Mouse (Mus musculus): ENCODE measurements around the gene Adipoq. TPM values are rescaled to one million over a fixed set of nuclear protein-coding genes. Genes with fewer than 3 reads are reported as not detected.

Gene Adipoq
- total RNA-seq, 1 experiment from 2014 or later = not detected

GRCm38 (mm10) chr16:23112861-23113435, 33.4 kb upstream of the Adipoq start:
- no peak for ATAC-seq (replicated peaks; ENCODE audit: insufficient number of reproducible peaks, low FRiP score, low TSS enrichment, poor library complexity, severe bottlenecking)

DNA sequence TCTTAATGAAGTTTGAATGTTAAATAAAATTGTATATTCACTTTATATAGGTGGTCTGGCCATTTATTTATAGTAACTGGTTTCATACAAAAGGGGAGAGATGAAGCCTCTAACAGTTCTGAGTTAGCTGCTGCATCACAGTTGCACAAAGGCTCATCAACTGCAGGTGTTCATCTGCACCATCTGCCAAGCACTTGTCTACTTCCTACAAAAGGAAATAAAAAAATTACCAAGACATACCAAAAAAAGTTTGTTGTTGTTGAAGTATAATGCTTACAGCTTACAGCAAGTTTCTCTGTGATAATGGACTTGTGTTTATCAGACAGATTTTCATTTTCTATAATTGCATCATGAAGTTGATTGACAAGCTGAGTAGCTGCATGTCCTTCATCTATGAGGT, 32.4 kb upstream of the Adipoq start:
- ATAC-seq (replicated peaks; ENCODE audit: insufficient number of reproducible peaks, low FRiP score, low TSS enrichment, poor library complexity, severe bottlenecking) = no peak

GRCm38 (mm10) chr16:23114339-23115171, 31.8 kb upstream of the Adipoq start:
- ATAC-seq (replicated peaks; ENCODE audit: insufficient number of reproducible peaks, low FRiP score, low TSS enrichment, poor library complexity, severe bottlenecking) = no peak

DNA sequence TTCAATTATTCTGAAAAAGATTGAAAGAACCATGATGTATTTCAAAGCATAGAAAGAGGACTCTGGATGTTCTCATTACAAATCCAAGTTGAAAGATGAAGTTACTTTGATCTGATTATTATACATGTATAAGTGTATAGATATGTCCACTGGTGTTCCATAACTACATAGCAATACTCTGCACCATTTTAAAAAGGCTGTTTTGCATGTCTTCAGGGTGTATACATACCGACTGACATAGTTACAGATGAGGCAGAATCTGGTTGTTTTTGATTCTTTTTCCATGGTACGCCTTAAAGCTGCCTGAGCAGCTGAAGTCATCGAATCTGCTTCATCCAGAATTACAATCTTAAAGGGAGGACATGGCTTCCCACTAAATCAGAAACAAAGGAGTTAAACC, 30.9 kb upstream of the Adipoq start:
- ATAC-seq (replicated peaks; ENCODE audit: insufficient number of reproducible peaks, low FRiP score, low TSS enrichment, poor library complexity, severe bottlenecking) = no peak

- no peak for ATAC-seq (replicated peaks; ENCODE audit: insufficient number of reproducible peaks, low FRiP score, low TSS enrichment, poor library complexity, severe bottlenecking)
These were observed 29.2 kb upstream of the Adipoq start for GRCm38 (mm10) chr16:23117173-23117572.

GRCm38 (mm10) chr16:23122446-23122845, 23.9 kb upstream of the Adipoq start:
- ATAC-seq (replicated peaks; ENCODE audit: insufficient number of reproducible peaks, low FRiP score, low TSS enrichment, poor library complexity, severe bottlenecking) = no peak

DNA sequence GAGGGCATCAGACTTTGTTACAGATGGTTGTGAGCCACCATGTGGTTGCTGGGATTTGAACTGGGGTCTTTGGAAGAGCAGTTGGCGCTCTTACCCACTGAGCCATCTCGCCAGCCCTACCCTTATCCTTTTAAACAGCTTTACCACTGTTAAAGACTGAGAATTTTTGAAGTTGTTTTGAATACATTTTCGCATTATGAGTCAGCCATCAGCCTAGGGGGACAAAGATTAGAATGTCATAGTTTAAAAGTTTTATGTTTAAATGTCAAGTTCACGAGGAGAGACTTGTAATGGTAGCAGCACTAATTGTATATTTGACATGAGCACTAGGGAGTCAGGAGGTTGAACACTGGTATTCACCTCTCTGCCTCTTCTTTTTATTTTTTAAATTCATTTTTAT, 23.2 kb upstream of the Adipoq start:
- ATAC-seq (replicated peaks; ENCODE audit: insufficient number of reproducible peaks, low FRiP score, low TSS enrichment, poor library complexity, severe bottlenecking) = no peak

GRCm38 (mm10) chr16:23124398-23124797, 21.9 kb upstream of the Adipoq start:
- no peak for ATAC-seq (replicated peaks; ENCODE audit: insufficient number of reproducible peaks, low FRiP score, low TSS enrichment, poor library complexity, severe bottlenecking)

DNA sequence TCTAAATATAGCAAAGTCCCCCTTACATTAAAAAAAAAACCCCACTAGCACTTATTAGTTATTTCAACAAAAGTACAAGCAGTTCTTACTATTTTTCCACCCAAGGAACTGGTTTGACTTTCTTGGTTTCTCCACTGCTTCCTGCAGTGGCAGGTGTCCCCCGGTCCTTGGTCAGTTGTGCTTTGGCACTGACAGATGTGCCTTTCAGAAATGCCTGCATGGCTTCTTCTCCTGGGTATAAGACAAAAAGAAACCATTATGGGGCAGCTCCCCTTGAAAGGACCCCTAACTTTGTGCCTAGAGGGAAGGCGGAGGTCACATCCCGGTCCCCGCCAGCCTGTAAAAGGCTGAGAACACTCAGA, 19.0 kb upstream of the Adipoq start:
- no peak for ATAC-seq (replicated peaks; ENCODE audit: insufficient number of reproducible peaks, low FRiP score, low TSS enrichment, poor library complexity, severe bottlenecking)

- peak; percentile 97 for ATAC-seq (replicated peaks; ENCODE audit: insufficient number of reproducible peaks, low FRiP score, low TSS enrichment, poor library complexity, severe bottlenecking)
These were observed 18.5 kb upstream of the Adipoq start, which contains the start of gene Rfc4 for GRCm38 (mm10) chr16:23127673-23128375. TSS of gene Rfc4 (minus strand) at chr16:23127737.

DNA sequence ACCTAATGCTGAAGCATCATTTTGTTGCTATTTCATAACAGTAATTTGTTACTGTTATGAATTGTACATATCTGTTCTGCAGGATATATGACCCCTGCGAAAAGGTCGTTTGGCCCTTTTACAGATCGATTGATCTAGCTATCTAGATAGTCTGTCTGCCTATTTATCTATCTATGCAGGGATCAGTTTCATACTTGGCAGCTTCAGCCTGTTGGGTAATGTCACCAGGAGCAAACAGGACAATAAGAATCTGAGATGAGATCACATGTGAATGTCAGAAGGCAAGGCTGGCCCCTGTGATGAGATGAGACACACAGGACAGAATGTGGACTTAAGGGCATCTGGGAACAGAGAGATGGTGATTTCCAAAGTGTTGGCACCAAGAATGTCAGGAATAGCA, 16.0 kb upstream of the Adipoq start:
- no peak for ATAC-seq (replicated peaks; ENCODE audit: insufficient number of reproducible peaks, low FRiP score, low TSS enrichment, poor library complexity, severe bottlenecking)

GRCm38 (mm10) chr16:23132336-23132735, 14.0 kb upstream of the Adipoq start:
- ATAC-seq (replicated peaks; ENCODE audit: insufficient number of reproducible peaks, low FRiP score, low TSS enrichment, poor library complexity, severe bottlenecking) = no peak

DNA sequence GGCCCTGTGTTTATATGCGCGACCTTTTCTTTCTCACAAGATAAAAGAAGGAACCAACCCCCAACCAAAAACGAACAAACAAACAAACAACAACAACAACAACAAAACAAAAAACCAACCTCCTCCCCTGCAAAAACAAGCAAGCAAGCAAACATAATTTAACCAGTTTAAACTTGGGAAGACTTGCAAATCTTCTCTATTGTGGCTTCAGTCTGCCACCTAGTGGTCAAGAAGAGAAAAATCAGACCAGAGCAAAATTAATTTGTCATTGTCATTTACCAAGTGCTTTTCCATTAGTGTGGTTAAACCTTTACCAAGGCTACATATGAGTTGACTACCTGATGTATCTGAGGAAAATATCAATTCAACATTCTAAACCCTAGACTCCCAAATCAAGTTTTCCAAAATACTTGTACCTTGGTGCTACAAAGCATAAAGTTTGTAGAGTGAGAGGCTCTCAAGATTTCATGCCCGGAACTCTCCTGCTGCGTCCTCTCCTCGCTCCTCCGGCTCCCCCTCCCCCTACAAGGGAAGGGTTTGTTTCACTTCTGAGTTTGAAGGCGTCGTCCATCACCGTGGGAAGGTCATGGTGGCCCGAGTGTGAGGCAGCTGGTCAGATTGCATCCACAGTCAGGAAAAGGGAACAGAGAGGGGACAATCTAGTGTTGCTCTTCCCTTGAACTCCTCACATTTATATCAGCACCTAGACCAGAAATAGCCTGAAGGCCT, 10.8 kb upstream of the Adipoq start:
- ATAC-seq (replicated peaks; ENCODE audit: insufficient number of reproducible peaks, low FRiP score, low TSS enrichment, poor library complexity, severe bottlenecking) = peak; percentile 83

GRCm38 (mm10) chr16:23136406-23136970, 9.8 kb upstream of the Adipoq start:
- peak; percentile 42; the same call in 1 of the 2 replicates for ATAC-seq (replicated peaks; ENCODE audit: insufficient number of reproducible peaks, low FRiP score, low TSS enrichment, poor library complexity, severe bottlenecking)

GRCm38 (mm10) chr16:23140911-23141310, 5.4 kb upstream of the Adipoq start:
- no peak for ATAC-seq (replicated peaks; ENCODE audit: insufficient number of reproducible peaks, low FRiP score, low TSS enrichment, poor library complexity, severe bottlenecking)

GRCm38 (mm10) chr16:23144326-23144725, 2.0 kb upstream of the Adipoq start:
- ATAC-seq (replicated peaks; ENCODE audit: insufficient number of reproducible peaks, low FRiP score, low TSS enrichment, poor library complexity, severe bottlenecking) = peak; percentile 92

DNA sequence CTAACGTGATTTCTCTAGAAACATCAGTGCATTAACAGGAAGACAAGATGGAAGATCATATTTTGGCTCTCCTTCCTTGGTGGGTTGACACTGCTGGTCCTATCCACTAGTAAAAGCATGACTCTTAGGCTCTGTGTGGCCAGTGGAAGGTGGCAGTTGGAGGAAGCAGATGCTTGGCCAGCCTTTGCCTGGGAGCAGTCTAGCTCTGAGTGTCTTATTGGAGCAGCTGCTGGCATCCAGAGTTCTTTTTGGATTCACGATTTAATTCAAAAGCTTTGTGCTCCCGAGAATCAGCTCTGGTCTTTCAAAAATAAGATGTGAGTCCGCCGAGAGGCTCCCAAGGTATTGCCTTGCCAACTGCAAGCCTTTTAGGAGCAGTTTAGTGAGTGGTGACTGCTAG, 1.1 kb upstream of the Adipoq start:
- ATAC-seq (replicated peaks; ENCODE audit: insufficient number of reproducible peaks, low FRiP score, low TSS enrichment, poor library complexity, severe bottlenecking) = no peak

DNA sequence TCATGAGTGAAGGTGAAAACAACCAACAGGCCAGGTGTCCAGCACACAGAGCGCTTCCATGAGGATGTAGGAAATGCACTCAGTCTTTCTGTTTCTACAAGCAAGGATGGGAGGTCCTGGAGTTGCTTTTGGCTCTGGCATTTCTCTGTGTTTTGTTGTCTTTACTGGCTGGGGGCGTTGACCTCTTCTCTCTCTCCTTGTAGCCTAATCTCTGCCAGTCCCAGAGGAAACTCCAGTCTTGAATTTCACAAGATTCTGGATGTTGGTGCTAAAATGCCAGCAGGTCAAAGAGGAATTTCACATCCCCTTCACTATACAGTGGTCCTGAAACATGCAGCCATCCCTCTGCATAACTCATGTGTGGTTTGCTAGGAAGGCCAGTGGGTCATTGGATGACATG, 2.6 kb downstream of the Adipoq start:
- no peak for ATAC-seq (replicated peaks; ENCODE audit: insufficient number of reproducible peaks, low FRiP score, low TSS enrichment, poor library complexity, severe bottlenecking)

DNA sequence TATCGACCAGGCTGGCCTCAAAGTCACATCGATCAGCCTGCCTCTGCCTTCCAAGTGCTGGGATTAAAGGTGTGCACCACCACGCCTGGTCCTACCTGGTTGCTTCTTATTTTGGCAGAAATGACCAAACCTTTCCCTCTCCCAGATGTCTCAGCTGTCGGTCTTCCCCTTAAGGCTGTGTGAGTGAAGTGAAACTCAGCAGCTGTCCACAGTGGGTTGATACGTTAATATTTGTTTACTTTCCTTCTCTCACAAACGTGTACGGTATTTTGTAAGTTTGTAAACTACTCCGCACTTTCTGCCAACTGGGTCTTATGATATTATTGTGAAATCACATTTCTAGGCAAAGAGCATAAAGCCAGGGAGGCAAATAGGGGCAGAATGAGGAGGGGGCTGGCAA, 3.1 kb downstream of the Adipoq start:
- no peak for ATAC-seq (replicated peaks; ENCODE audit: insufficient number of reproducible peaks, low FRiP score, low TSS enrichment, poor library complexity, severe bottlenecking)
